Comparison of ENCODE assay signal across 8 mouse cellular contexts in the genomic region with DNA sequence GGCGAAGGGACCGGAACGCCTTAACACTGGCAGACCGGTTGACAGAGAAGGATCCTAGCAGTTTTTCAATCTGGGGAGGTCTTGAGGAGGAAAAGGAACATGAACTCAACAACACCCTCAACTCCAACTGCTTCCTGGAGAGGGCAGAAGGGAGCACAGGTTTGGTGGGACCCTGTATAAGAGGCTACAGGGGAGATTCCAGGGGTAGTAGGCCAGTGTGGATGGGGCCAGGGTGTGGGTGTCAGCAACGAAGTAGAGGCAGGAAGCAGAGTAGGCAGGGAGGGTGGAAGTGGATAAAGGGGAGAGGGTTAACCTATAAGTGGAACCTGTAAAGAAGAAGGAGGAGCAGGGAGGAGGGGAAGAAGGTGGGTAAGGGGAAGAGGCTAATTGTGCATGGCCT. TPM values are rescaled to one million over a fixed set of nuclear protein-coding genes. Genes with fewer than 3 reads are reported as not detected.
DNase-seq lines count a peak whose midpoint lies in the region; ATAC-seq and TF ChIP-seq lines count a peak whose summit lies in the region.

No protein-coding gene starts in this region.

- no peaks in the 10 kb centered on the region for H3K9me3 ChIP-seq in kidney, embryonic 16.5 days (ENCODE audit: low read length)
- no peaks in the 10 kb centered on the region for H3K9me3 ChIP-seq in forebrain, embryonic 12.5 days
- H3K9me3 ChIP-seq in liver, embryonic 14.5 days (ENCODE audit: control insufficient read depth, low read length), result no peaks in the 10 kb centered on the region

- H3K4me2 ChIP-seq in kidney, embryonic 16.5 days (replicated peaks; ENCODE audit: low read depth, low read length), result no peak overlapping the region
- H3K4me2 ChIP-seq in forebrain, embryonic 12.5 days, result no peak overlapping the region
- H3K4me2 ChIP-seq in liver, embryonic 14.5 days (ENCODE audit: low read depth), result no peak overlapping the region; the same call in 1 of the 2 replicates

- H3K36me3 ChIP-seq in kidney, embryonic 16.5 days (ENCODE audit: insufficient read depth, low read length), result no peaks in the 10 kb centered on the region
- H3K36me3 ChIP-seq in forebrain, embryonic 12.5 days (replicated peaks), result no peaks in the 10 kb centered on the region
- no peaks in the 10 kb centered on the region for H3K36me3 ChIP-seq in liver, embryonic 14.5 days (replicated peaks; ENCODE audit: control insufficient read depth, insufficient read depth, low read depth)

- no peak for TF ChIP-seq EP300 in liver, embryonic 14.5 days (IDR thresholded peaks at IDR 0.05; ENCODE audit: low read depth)

- no peaks in the 10 kb centered on the region for H3K27me3 ChIP-seq in kidney, embryonic 16.5 days (ENCODE audit: insufficient read depth, low read length)
- H3K27me3 ChIP-seq in forebrain, embryonic 12.5 days, result no peaks in the 10 kb centered on the region
- H3K27me3 ChIP-seq in liver, embryonic 14.5 days (ENCODE audit: control insufficient read depth, insufficient read depth, low read length), result no peaks in the 10 kb centered on the region

- peaks cover 12% of the 10 kb centered on the region; the same call in 1 of the 2 replicates for H3K4me1 ChIP-seq in kidney, embryonic 16.5 days (ENCODE audit: insufficient read depth, low read length)
- H3K4me1 ChIP-seq in forebrain, embryonic 12.5 days, result peaks cover 16% of the 10 kb centered on the region; the same call in 1 of the 2 replicates
- H3K4me1 ChIP-seq in liver, embryonic 14.5 days (replicated peaks; ENCODE audit: control insufficient read depth in 2 of 2, insufficient read depth in 2 of 2, low read length in 1 of 2), result peaks cover 0 to 7% of the 10 kb centered on the region in 2 experiments; a peak in 3 of 4 replicates

- DNase-seq in kidney, adult 8-10 months, result no peak
- no peak for DNase-seq in liver, embryonic 14.5 days (ENCODE audit: low read depth in 3 of 3, low spot score in 3 of 3)
- peak; percentile 57 for DNase-seq in thymus, postnatal 14 days
- DNase-seq in frontal cortex, postnatal 25 days (ENCODE audit: low spot score in 2 of 2), result no peak
- no peak for DNase-seq in left cerebral cortex, postnatal 10 days (ENCODE audit: extremely low spot score in 1 of 2, low spot score in 2 of 2)
- no peak for DNase-seq in testis, postnatal 14 days (ENCODE audit: low spot score)

- peak overlapping the region; percentile 82 for H3K9ac ChIP-seq in kidney, embryonic 16.5 days (replicated peaks; ENCODE audit: low read length)
- peak overlapping the region; percentile 36; the same call in 1 of the 2 replicates for H3K9ac ChIP-seq in forebrain, embryonic 12.5 days
- H3K9ac ChIP-seq in liver, embryonic 14.5 days (replicated peaks), result peak overlapping the region; percentile 90

- WGBS in kidney, embryonic 16.5 days, result 70% methylated on average over 5 of the region's 5 CpGs
- WGBS in forebrain, embryonic 12.5 days, result 63% methylated on average over 5 of the region's 5 CpGs
- 77% methylated on average over 5 of the region's 5 CpGs for WGBS in liver, embryonic 14.5 days (ENCODE audit: insufficient replicate concordance)

- intact Hi-C loops in left cerebral cortex, postnatal 10 days (cut with DNase I), result no loop called here

- peak; percentile 14; the same call in 1 of the 2 replicates for ATAC-seq in kidney, embryonic 16.5 days (ENCODE audit: low FRiP score, low TSS enrichment)
- ATAC-seq in forebrain, embryonic 12.5 days (ENCODE audit: low FRiP score), result no peak
- no peak for ATAC-seq in liver, embryonic 14.5 days (ENCODE audit: insufficient read depth)

- H3K27ac ChIP-seq in kidney, embryonic 16.5 days (ENCODE audit: low read length), result peak overlapping the region; percentile 98; the same call in 1 of the 2 replicates
- peak overlapping the region; percentile 98 for H3K27ac ChIP-seq in forebrain, embryonic 12.5 days
- peak overlapping the region; percentile 92 for H3K27ac ChIP-seq in liver, embryonic 14.5 days

- no peak overlapping the region for H3K4me3 ChIP-seq in kidney, embryonic 16.5 days (ENCODE audit: low read length)
- H3K4me3 ChIP-seq in forebrain, embryonic 12.5 days (replicated peaks), result no peak overlapping the region
- no peak overlapping the region for H3K4me3 ChIP-seq in liver, embryonic 14.5 days (ENCODE audit: insufficient read depth in 1 of 2, low read depth in 2 of 2, low read length in 2 of 2)

- TF ChIP-seq CTCF in liver, embryonic 14.5 days (IDR thresholded peaks at IDR 0.05; ENCODE audit: low read depth), result peak; percentile 40

RNA-seq across cellular contexts. Expression of a gene that starts 1.4 kb away (rescaled TPM):
- 1.4 and 1.6 TPM in 2 replicates for polyA plus RNA-seq in kidney, embryonic 16.5 days (2015; fragmentation: Nextera tagmentation; extraction: Ambion mirVana)
- 0.74 and 0.86 TPM in 2 replicates for polyA plus RNA-seq in forebrain, embryonic 12.5 days (2016; fragmentation: Nextera tagmentation; extraction: Ambion mirVana)
- polyA plus RNA-seq in liver, embryonic 14.5 days (2012; rRNA removed), result 24.0 and 29.5 TPM in 2 replicates
- polyA plus RNA-seq in liver, embryonic 14.5 days (2014; fragmentation: Nextera tagmentation; extraction: Ambion mirVana), result 0.52 and 1.1 TPM in 2 replicates
- 10 to 100 TPM; 13.5 to 16.2 TPM for total RNA-seq in left cerebral cortex, postnatal 10 days (2021)

RNA-seq across cellular contexts. Expression of a gene that starts 11.6 kb away (rescaled TPM):
- 4.3 and 4.4 TPM in 2 replicates for polyA plus RNA-seq in kidney, embryonic 16.5 days (2015; fragmentation: Nextera tagmentation; extraction: Ambion mirVana)
- 5.8 and 5.9 TPM in 2 replicates for polyA plus RNA-seq in forebrain, embryonic 12.5 days (2016; fragmentation: Nextera tagmentation; extraction: Ambion mirVana)
- 18.2 and 36.3 TPM in 2 replicates for polyA plus RNA-seq in liver, embryonic 14.5 days (2012; rRNA removed)
- polyA plus RNA-seq in liver, embryonic 14.5 days (2014; fragmentation: Nextera tagmentation; extraction: Ambion mirVana), result 4.0 and 5.0 TPM in 2 replicates
- total RNA-seq in left cerebral cortex, postnatal 10 days (2021), result 10 to 100 TPM; 10.1 to 13.9 TPM

RNA-seq across cellular contexts. Expression of a gene that starts 16.0 kb away (rescaled TPM):
- 6.2 and 12.4 TPM in 2 replicates for polyA plus RNA-seq in kidney, embryonic 16.5 days (2015; fragmentation: Nextera tagmentation; extraction: Ambion mirVana)
- 13.8 and 14.8 TPM in 2 replicates for polyA plus RNA-seq in forebrain, embryonic 12.5 days (2016; fragmentation: Nextera tagmentation; extraction: Ambion mirVana)
- polyA plus RNA-seq in liver, embryonic 14.5 days (2012; rRNA removed), result 31.3 and 51.5 TPM in 2 replicates
- 4.7 and 7.9 TPM in 2 replicates for polyA plus RNA-seq in liver, embryonic 14.5 days (2014; fragmentation: Nextera tagmentation; extraction: Ambion mirVana)
- 10 to 100 TPM; 69.3 to 80.8 TPM for total RNA-seq in left cerebral cortex, postnatal 10 days (2021)

RNA-seq across cellular contexts. Expression of a gene that starts 16.8 kb away (rescaled TPM):
- polyA plus RNA-seq in kidney, embryonic 16.5 days (2015; fragmentation: Nextera tagmentation; extraction: Ambion mirVana), result 4.3 and 5.9 TPM in 2 replicates
- polyA plus RNA-seq in forebrain, embryonic 12.5 days (2016; fragmentation: Nextera tagmentation; extraction: Ambion mirVana), result 2.4 and 4.5 TPM in 2 replicates
- polyA plus RNA-seq in liver, embryonic 14.5 days (2012; rRNA removed), result 16.2 and 32.8 TPM in 2 replicates
- 2.7 and 5.5 TPM in 2 replicates for polyA plus RNA-seq in liver, embryonic 14.5 days (2014; fragmentation: Nextera tagmentation; extraction: Ambion mirVana)
- 100 to 1,000 TPM; 306 to 311 TPM for total RNA-seq in left cerebral cortex, postnatal 10 days (2021)

RNA-seq across cellular contexts. Expression of a gene that starts 17.2 kb away (rescaled TPM):
- polyA plus RNA-seq in kidney, embryonic 16.5 days (2015; fragmentation: Nextera tagmentation; extraction: Ambion mirVana), result 13.5 and 20.3 TPM in 2 replicates
- 18.4 and 22.2 TPM in 2 replicates for polyA plus RNA-seq in forebrain, embryonic 12.5 days (2016; fragmentation: Nextera tagmentation; extraction: Ambion mirVana)
- 6.9 and 22.2 TPM in 2 replicates for polyA plus RNA-seq in liver, embryonic 14.5 days (2012; rRNA removed)
- 15.0 and 22.5 TPM in 2 replicates for polyA plus RNA-seq in liver, embryonic 14.5 days (2014; fragmentation: Nextera tagmentation; extraction: Ambion mirVana)
- 10 to 100 TPM; 68.4 to 76.2 TPM for total RNA-seq in left cerebral cortex, postnatal 10 days (2021)

Comparison
In these comparisons a context has a peak if more than half of its experiments do, and no peak if none do; other contexts are left out.
1. H3K9ac ChIP-seq: peak in every context shown above with its lines; median percentile 90 in liver, embryonic 14.5 days; 82 in kidney, embryonic 16.5 days; 36 in forebrain, embryonic 12.5 days.